Mouse (Mus musculus) cerebellum, adult 11-12 months (tissue): ENCODE measurements around the gene Smtnl2.

ENCODE experiments used
- DNase-seq: peaks from one replicate; pipeline ENCODE4 v3.0.0; 2022

Gene Smtnl2

GRCm38 (mm10) chr11:72397811-72398525 is 13.5 kb downstream of the Smtnl2 start:
- no peak for DNase-seq

- DNase-seq, result no peak
These were observed 14.4 kb downstream of the Smtnl2 start for GRCm38 (mm10) chr11:72397072-72397471.

GRCm38 (mm10) chr11:72396621-72397020 is 14.9 kb downstream of the Smtnl2 start:
- DNase-seq, result no peak

- no peak for DNase-seq
These were observed 15.9 kb downstream of the Smtnl2 start for GRCm38 (mm10) chr11:72395652-72396051.

GRCm38 (mm10) chr11:72394694-72395093 is 16.8 kb downstream of the Smtnl2 start:
- no peak for DNase-seq

- DNase-seq, result no peak
These were observed 17.8 kb downstream of the Smtnl2 start for GRCm38 (mm10) chr11:72393669-72394068.

- no peak for DNase-seq
These were observed 18.3 kb downstream of the Smtnl2 start for GRCm38 (mm10) chr11:72393243-72393642.

GRCm38 (mm10) chr11:72391181-72391580 is 20.3 kb downstream of the Smtnl2 start:
- no peak for DNase-seq

- DNase-seq, result no peak
These were observed 21.9 kb downstream of the Smtnl2 start for GRCm38 (mm10) chr11:72389407-72390142.

- DNase-seq, result no peak
These were observed 23.4 kb downstream of the Smtnl2 start for GRCm38 (mm10) chr11:72388113-72388529.

GRCm38 (mm10) chr11:72379351-72379750 is 32.2 kb downstream of the Smtnl2 start:
- no peak for DNase-seq

GRCm38 (mm10) chr11:72378222-72378621 is 33.3 kb downstream of the Smtnl2 start:
- DNase-seq, result no peak

GRCm38 (mm10) chr11:72376562-72376961 is 35.0 kb downstream of the Smtnl2 start:
- DNase-seq, result no peak

- DNase-seq, result no peak
These were observed 41.4 kb downstream of the Smtnl2 start for GRCm38 (mm10) chr11:72369904-72370672.

- no peak for DNase-seq
These were observed 43.4 kb downstream of the Smtnl2 start for GRCm38 (mm10) chr11:72367934-72368674.

- DNase-seq, result no peak
These were observed 45.4 kb downstream of the Smtnl2 start for GRCm38 (mm10) chr11:72366126-72366525.

- DNase-seq, result no peak
These were observed 47.0 kb downstream of the Smtnl2 start for GRCm38 (mm10) chr11:72364526-72364925.

- no peak for DNase-seq
These were observed 47.8 kb downstream of the Smtnl2 start for GRCm38 (mm10) chr11:72363523-72364240.

GRCm38 (mm10) chr11:72362347-72362741 is 49.2 kb downstream of the Smtnl2 start, which contains the start of gene Tekt1:
TSS of gene Tekt1 (minus strand) at chr11:72362442.
- no peak for DNase-seq

GRCm38 (mm10) chr11:72361385-72362346 is 49.8 kb downstream of the Smtnl2 start:
- DNase-seq, result peak; percentile 31
